Mouse (Mus musculus) forebrain, embryonic 11.5 days (tissue): ENCODE measurements around the gene Troap. TPM values are rescaled to one million over a fixed set of nuclear protein-coding genes. Genes with fewer than 3 reads are reported as not detected.

Experiments
- ATAC-seq: fragments of 200-750 bp; cut with Nextera tagmentation; replicated peaks from 2 replicates; pipeline ENCODE4 v1.8.0; 2017; ENCODE audit warnings: moderate TSS enrichment; ENCODE audit not compliant: low FRiP score
- DNase-seq: peaks from one replicate; pipeline ENCODE4 v3.0.0-alpha.2; 2017; ENCODE audit warnings: low spot score
- H3K27ac ChIP-seq: fragments of 300-500 bp; sonication (generic); 2 replicates; pipeline ENCODE4 v1.5.1; 2014; ENCODE audit warnings: low read depth, low read length
- H3K27me3 ChIP-seq: fragments of 300-500 bp; sonication (generic); 2 replicates; pipeline ENCODE4 v1.6.1; 2014; ENCODE audit warnings: mild to moderate bottlenecking, low read length, mixed read lengths; ENCODE audit not compliant: control insufficient read depth, insufficient read depth
- H3K36me3 ChIP-seq: fragments of 300-500 bp; sonication (generic); 2 replicates; pipeline ENCODE4 v1.6.1; 2014; ENCODE audit warnings: mild to moderate bottlenecking, low read length, moderate library complexity, mixed read lengths; ENCODE audit not compliant: control insufficient read depth, insufficient read depth
- H3K4me1 ChIP-seq: fragments of 300-500 bp; sonication (generic); replicated peaks from 2 replicates; pipeline ENCODE4 v1.6.1; 2014; ENCODE audit warnings: low read length, mixed read lengths; ENCODE audit not compliant: control insufficient read depth, insufficient read depth
- H3K4me2 ChIP-seq: fragments of 300-500 bp; sonication (generic); 2 replicates; pipeline ENCODE4 v1.6.1; 2014; ENCODE audit warnings: low read depth, mild to moderate bottlenecking, low read length, moderate library complexity, mixed read lengths; ENCODE audit not compliant: severe bottlenecking
- H3K4me3 ChIP-seq: fragments of 300-500 bp; sonication (generic); 2 replicates; pipeline ENCODE4 v1.5.1; 2014; ENCODE audit warnings: low read depth, low read length
- H3K9ac ChIP-seq: fragments of 300-500 bp; sonication (generic); 2 replicates; pipeline ENCODE4 v1.6.1; 2014; ENCODE audit warnings: low read length
- H3K9me3 ChIP-seq: fragments of 300-500 bp; sonication (generic); 2 replicates; pipeline ENCODE4 v1.6.1; 2016; ENCODE audit warnings: low read length, mixed read lengths; ENCODE audit not compliant: control insufficient read depth
- WGBS: fragments of 180-500 bp; shearing (Covaris S2); extraction: QIAGEN DNeasy Blood & Tissue Kit; methylation state at CpG from one replicate; pipeline ENCODE4 v1.1.7; 2014; 5-methylcytosine and 5-hydroxymethylcytosine counted together
- polyA plus RNA-seq: library from polyadenylated mRNA; unstranded; fragments of >200 nt; fragmentation: Nextera tagmentation; extraction: Ambion mirVana; gene quantifications from 2 replicates; pipeline ENCODE4 v1.2.1, GENCODE M21; 2014

Gene Troap
- polyA plus RNA-seq, 1 experiment from 2014 or later, result 40.2 TPM

- Histone ChIP-seq H3K36me3 (no peaks in the 10 kb centered on the region), H3K4me2 (no peak overlapping the region), H3K27ac (no peak overlapping the region), H3K27me3 (no peaks in the 10 kb centered on the region), H3K9ac (no peak overlapping the region), H3K4me1 (no peaks in the 10 kb centered on the region), H3K4me3 (no peak overlapping the region), H3K9me3 (no peaks in the 10 kb centered on the region)
- no peak for DNase-seq
- WGBS, result 91% methylated on average over 3 of the region's 3 CpGs
- ATAC-seq, result no peak
Observed at GRCm38 (mm10) chr15:99111139-99111538, 36.8 kb downstream of the Troap start.

GRCm38 (mm10) chr15:99111809-99112208 is 37.4 kb downstream of the Troap start:
- H3K9me3 ChIP-seq, result no peaks in the 10 kb centered on the region
- H3K36me3 ChIP-seq, result no peaks in the 10 kb centered on the region
- H3K4me3 ChIP-seq, result no peak overlapping the region
- ATAC-seq (no peak), DNase-seq (no peak)
- WGBS, result 71% methylated on average over 4 of the region's 4 CpGs
- H3K4me1 ChIP-seq, result no peaks in the 10 kb centered on the region
- H3K4me2 ChIP-seq, result no peak overlapping the region
- H3K27ac ChIP-seq, result no peak overlapping the region
- H3K27me3 ChIP-seq, result no peaks in the 10 kb centered on the region
- H3K9ac ChIP-seq, result no peak overlapping the region

- Histone ChIP-seq H3K4me1 (no peaks in the 10 kb centered on the region), H3K4me3 (no peak overlapping the region), H3K27me3 (no peaks in the 10 kb centered on the region), H3K27ac (no peak overlapping the region), H3K4me2 (0 out of 2 replicates have a peak overlapping the region, but pooled peaks have one; percentile 11), H3K36me3 (no peaks in the 10 kb centered on the region), H3K9me3 (no peaks in the 10 kb centered on the region), H3K9ac (no peak overlapping the region)
- ATAC-seq, result no peak
- no peak for DNase-seq
- 70% methylated on average over 11 of the region's 11 CpGs for WGBS
Observed at GRCm38 (mm10) chr15:99112843-99113395, 38.5 kb downstream of the Troap start.

GRCm38 (mm10) chr15:99113396-99113975 is 39.1 kb downstream of the Troap start:
- Histone ChIP-seq H3K9me3 (no peaks in the 10 kb centered on the region), H3K4me1 (no peaks in the 10 kb centered on the region), H3K9ac (no peak overlapping the region), H3K27me3 (no peaks in the 10 kb centered on the region), H3K27ac (no peak overlapping the region), H3K4me2 (0 out of 2 replicates have a peak overlapping the region, but pooled peaks have one; percentile 11), H3K36me3 (no peaks in the 10 kb centered on the region), H3K4me3 (no peak overlapping the region)
- DNase-seq (no peak), ATAC-seq (no peak)
- 6% methylated on average over 9 of the region's 9 CpGs for whole genome bisulfite sequencing

GRCm38 (mm10) chr15:99114312-99115064 is 40.1 kb downstream of the Troap start:
- Histone ChIP-seq H3K27ac (no peak overlapping the region), H3K9ac (no peak overlapping the region), H3K36me3 (no peaks in the 10 kb centered on the region), H3K4me1 (no peaks in the 10 kb centered on the region), H3K27me3 (no peaks in the 10 kb centered on the region), H3K9me3 (no peaks in the 10 kb centered on the region), H3K4me2 (no peak overlapping the region), H3K4me3 (no peak overlapping the region)
- ATAC-seq (no peak), DNase-seq (no peak)
- WGBS, result 51% methylated on average over 14 of the region's 14 CpGs

GRCm38 (mm10) chr15:99115065-99115423 is 40.7 kb downstream of the Troap start:
- Histone ChIP-seq H3K4me3 (no peak overlapping the region), H3K27ac (no peak overlapping the region), H3K4me1 (no peaks in the 10 kb centered on the region), H3K27me3 (no peaks in the 10 kb centered on the region), H3K4me2 (no peak overlapping the region), H3K9ac (no peak overlapping the region), H3K9me3 (no peaks in the 10 kb centered on the region), H3K36me3 (no peaks in the 10 kb centered on the region)
- DNase-seq (no peak), ATAC-seq (no peak)
- WGBS, result 88% methylated on average over 7 of the region's 7 CpGs

- ATAC-seq (no peak), DNase-seq (no peak)
- no peak overlapping the region for H3K27ac ChIP-seq
- H3K36me3 ChIP-seq, result no peaks in the 10 kb centered on the region
- no peak overlapping the region for H3K9ac ChIP-seq
- no peaks in the 10 kb centered on the region for H3K27me3 ChIP-seq
- H3K9me3 ChIP-seq, result no peaks in the 10 kb centered on the region
- no peaks in the 10 kb centered on the region; the same call in 1 of the 2 replicates for H3K4me1 ChIP-seq
- no peak overlapping the region for H3K4me3 ChIP-seq
- 58% methylated on average over 11 of the region's 11 CpGs for WGBS
- no peak overlapping the region for H3K4me2 ChIP-seq
Observed at GRCm38 (mm10) chr15:99116539-99116938, 42.2 kb downstream of the Troap start.

GRCm38 (mm10) chr15:99120814-99121213 is 46.4 kb downstream of the Troap start:
- WGBS, result 18% methylated on average over 11 of the region's 11 CpGs
- Histone ChIP-seq H3K9ac (no peak overlapping the region), H3K4me2 (no peak overlapping the region), H3K27ac (no peak overlapping the region), H3K4me3 (no peak overlapping the region), H3K9me3 (no peaks in the 10 kb centered on the region), H3K36me3 (no peaks in the 10 kb centered on the region), H3K27me3 (no peaks in the 10 kb centered on the region), H3K4me1 (no peaks in the 10 kb centered on the region; the same call in 1 of the 2 replicates)
- no peak for ATAC-seq
- no peak for DNase-seq
